Mouse (Mus musculus): ENCODE measurements at regions not wholly inside any gene's neighbourhood (a gene's known extent, or its start where the extent isn't known, plus 50 kb on each side); places are given as distances from the start of the nearest gene placed in this dataset.

DNA sequence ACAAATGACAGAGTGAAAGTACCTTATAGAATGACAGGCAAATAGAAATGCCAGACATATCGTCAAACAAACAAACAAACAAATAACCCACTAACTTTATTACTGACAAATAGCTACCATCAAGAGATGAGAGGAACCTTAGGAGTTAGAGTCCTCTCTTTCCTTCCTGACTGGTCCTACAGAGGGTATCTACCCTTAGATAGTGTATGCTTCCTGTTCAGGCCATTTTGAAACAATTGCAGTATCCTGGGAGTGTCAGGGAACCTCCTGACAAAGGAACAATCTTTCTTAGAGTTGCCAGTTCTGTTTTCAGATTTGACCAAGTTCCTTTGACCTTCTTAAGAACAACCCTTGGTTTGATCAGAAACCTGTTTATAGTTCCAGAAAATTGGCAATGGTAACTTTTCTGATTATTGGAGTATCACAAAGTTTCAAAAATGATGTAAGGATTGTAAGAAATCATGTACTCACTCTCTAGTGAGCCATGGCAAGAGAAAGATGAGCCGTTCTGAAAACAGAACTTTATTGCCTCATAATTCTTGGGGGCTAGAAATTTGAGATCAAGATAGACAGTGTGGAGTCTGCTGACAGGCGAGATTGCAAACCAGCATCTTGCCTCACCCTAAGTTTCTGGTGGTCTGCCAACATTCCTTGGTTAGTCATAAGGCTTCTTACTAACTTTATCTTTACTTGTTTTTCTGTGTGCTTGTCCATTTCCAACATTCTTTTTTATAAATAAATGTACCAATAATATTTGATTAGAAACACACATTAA is 1170.0 kb upstream of the Cited2 start:
- TF ChIP-seq CTCF (IDR thresholded peaks at IDR 0.05; ENCODE audit: control insufficient read depth, insufficient read depth, low read length) = no peak
- no peak for TF ChIP-seq POLR2A (IDR thresholded peaks at IDR 0.05; ENCODE audit: borderline replicate concordance, control insufficient read depth, low read depth, low read length)

All from bone marrow, adult 2 months (tissue).